Mouse (Mus musculus): ENCODE measurements around the gene Lamb1.

DNA sequence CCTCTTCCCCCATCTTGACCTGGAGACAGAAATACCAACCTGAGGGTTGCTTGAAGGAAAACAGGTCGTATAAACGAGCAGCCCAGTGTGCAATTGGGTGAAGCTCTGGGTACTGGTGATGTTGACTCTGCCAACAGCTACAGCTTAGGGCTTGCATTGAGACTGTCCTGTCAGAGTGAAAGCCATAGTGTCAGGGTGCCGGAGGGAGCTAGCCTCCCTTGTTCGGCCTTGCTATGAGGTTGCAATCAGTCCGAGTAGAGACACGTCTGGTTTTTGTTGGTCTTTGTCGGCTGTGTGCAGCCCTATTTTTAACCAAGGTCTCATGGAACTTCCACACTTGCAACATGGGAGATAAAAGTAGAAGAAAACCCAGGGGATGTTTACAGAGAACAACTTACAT lies 15.3 kb downstream of the Lamb1 start:
- TF ChIP-seq POLR2A (IDR thresholded peaks at IDR 0.05; ENCODE audit: control insufficient read depth, extremely low read depth, insufficient read depth, low read length, poor library complexity), result no peak
- TF ChIP-seq CTCF (IDR thresholded peaks at IDR 0.05; ENCODE audit: borderline replicate concordance, control insufficient read depth, extremely low read depth, insufficient read depth, low read length, poor library complexity), result no peak

All from thymus, adult 2 months (tissue).